Mouse (Mus musculus) R1 (cell line): ENCODE measurements at regions not wholly inside any gene's neighbourhood (a gene's known extent, or its start where the extent isn't known, plus 50 kb on each side); places are given as distances from the start of the nearest gene placed in this dataset.
A peak's percentile ranks its signal among the peaks of the same experiment; 100 is the strongest.

ENCODE experiments used
- DNase-seq: peaks from one replicate; pipeline ENCODE4 v3.0.0-alpha.2; 2018; ENCODE audit warnings: low read depth, low spot score

GRCm38 (mm10) chrX:21922362-21922761 lies 177.5 kb upstream of the Gm28269 start:
- DNase-seq, result peak; percentile 80
